Mouse (Mus musculus) liver, adult 2 months (tissue): ENCODE results near the gene Tmc4.

Experiments used
- CTCF ChIP-seq: fragments of 200-500 bp; IDR thresholded peaks from 2 replicates; pipeline ENCODE4 v1.5.1; 2011; ENCODE audit warnings: low read depth, low read length, control low read depth
- POLR2A ChIP-seq: fragments of 200-500 bp; IDR thresholded peaks from 2 replicates; pipeline ENCODE4 v1.6.1; 2011; ENCODE audit warnings: low read length, control low read depth; ENCODE audit not compliant: insufficient read depth; ENCODE audit errors: extremely low read depth

- TF ChIP-seq POLR2A (peak; percentile 97), CTCF (no peak)
Measured at GRCm38 (mm10) chr7:3665215-3666114, 11.9 kb downstream of the Tmc4 start, which contains the start of gene Leng1.
